Mouse (Mus musculus) activated CD4-positive, CD25-positive, alpha-beta regulatory T cell, adult 4 months (primary cell): ENCODE data around the gene N4bp3. TPM values are rescaled to one million over a fixed set of nuclear protein-coding genes. Genes with fewer than 3 reads are reported as not detected.
"Not testable (repeated sequence)": the region's sequence is repeated elsewhere in the genome, so short reads cannot be mapped to it uniquely, and the experiment has no call there.

Source experiments
- ATAC-seq: one replicate; pipeline ENCODE4 v1.8.0; 2017
- polyA plus RNA-seq, 2 experiments: library from polyadenylated mRNA; unstranded; fragments of 100-300 nt; shearing (Covaris generic); gene quantifications; one replicate each; pipeline ENCODE4 v1.2.1; 2017

N4bp3 gene
- polyA plus RNA-seq, 2 experiments from 2014 or later, result 1.7 to 2.1 TPM

- ATAC-seq, result no peak
Observed at GRCm38 (mm10) chr11:51652889-51653418, 2.3 kb upstream of the N4bp3 start.

- peak; percentile 7 for ATAC-seq
Observed at GRCm38 (mm10) chr11:51650261-51650660, 381 bp downstream of the N4bp3 start.

- ATAC-seq, result peak; percentile 41
Observed at GRCm38 (mm10) chr11:51649889-51650199, 798 bp downstream of the N4bp3 start.

GRCm38 (mm10) chr11:51649111-51649888 lies 1.3 kb downstream of the N4bp3 start:
- ATAC-seq, result no peak

- no peak for ATAC-seq
Observed at GRCm38 (mm10) chr11:51648566-51648965, 2.1 kb downstream of the N4bp3 start.

- no peak for ATAC-seq
Observed at GRCm38 (mm10) chr11:51646751-51647667, 3.6 kb downstream of the N4bp3 start.

GRCm38 (mm10) chr11:51646245-51646644 lies 4.4 kb downstream of the N4bp3 start:
- ATAC-seq, result no peak

- ATAC-seq, result no peak
Observed at GRCm38 (mm10) chr11:51645293-51645692, 5.3 kb downstream of the N4bp3 start.

- no peak for ATAC-seq
Observed at GRCm38 (mm10) chr11:51644217-51644616, 6.4 kb downstream of the N4bp3 start.

GRCm38 (mm10) chr11:51643761-51644160 lies 6.9 kb downstream of the N4bp3 start:
- no peak for ATAC-seq

- no peak for ATAC-seq
Observed at GRCm38 (mm10) chr11:51643202-51643601, 7.4 kb downstream of the N4bp3 start.

GRCm38 (mm10) chr11:51640748-51641147 lies 9.9 kb downstream of the N4bp3 start:
- no peak for ATAC-seq

GRCm38 (mm10) chr11:51638497-51638896 lies 12.1 kb downstream of the N4bp3 start:
- no peak for ATAC-seq

GRCm38 (mm10) chr11:51637971-51638414 lies 12.6 kb downstream of the N4bp3 start:
- ATAC-seq, result no peak

- peak; percentile 33 for ATAC-seq
Observed at GRCm38 (mm10) chr11:51636323-51636684, 14.3 kb downstream of the N4bp3 start.

- ATAC-seq, result peak; percentile 84
Observed at GRCm38 (mm10) chr11:51635525-51636322, 14.9 kb downstream of the N4bp3 start, which contains the start of gene Rmnd5b. Gene Rmnd5b (minus strand): TSS chr11:51635896.

GRCm38 (mm10) chr11:51635127-51635524 lies 15.5 kb downstream of the N4bp3 start:
- ATAC-seq, result no peak

GRCm38 (mm10) chr11:51633721-51634120 lies 16.9 kb downstream of the N4bp3 start:
- no peak for ATAC-seq

GRCm38 (mm10) chr11:51633200-51633599 lies 17.4 kb downstream of the N4bp3 start:
- not testable (repeated sequence) for ATAC-seq

- no peak for ATAC-seq
Observed at GRCm38 (mm10) chr11:51632130-51632753, 18.4 kb downstream of the N4bp3 start.

GRCm38 (mm10) chr11:51629651-51630314 lies 20.9 kb downstream of the N4bp3 start:
- no peak for ATAC-seq
